Mouse (Mus musculus) kidney, postnatal 14 days (tissue): ENCODE measurements at regions not wholly inside any gene's neighbourhood (a gene's known extent, or its start where the extent isn't known, plus 50 kb on each side); places are given as distances from the start of the nearest gene placed in this dataset.

ENCODE experiments used
- DNase-seq: peaks from one replicate; pipeline ENCODE4 v3.0.0; 2022; ENCODE audit warnings: mixed read lengths

DNA sequence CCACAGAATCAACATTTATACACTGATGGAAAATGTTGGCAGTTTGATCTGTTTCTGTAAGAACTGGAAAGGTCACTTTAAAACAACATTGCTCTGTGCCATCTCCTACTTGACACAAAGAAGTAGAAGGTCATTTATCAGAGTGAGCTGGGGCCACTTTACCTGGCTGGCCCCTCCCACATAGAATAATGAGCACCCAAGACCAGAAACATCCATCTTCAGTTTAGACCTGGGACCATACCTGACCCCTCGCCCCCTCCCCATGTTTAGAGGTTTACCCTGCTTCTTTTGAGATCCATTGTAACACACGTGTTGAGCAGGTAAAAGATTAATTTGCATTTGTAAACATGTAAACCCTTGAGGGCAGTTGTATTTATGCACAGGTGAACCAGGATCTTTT is 366.8 kb upstream of the Adgrl2 start:
- no peak for DNase-seq

DNA sequence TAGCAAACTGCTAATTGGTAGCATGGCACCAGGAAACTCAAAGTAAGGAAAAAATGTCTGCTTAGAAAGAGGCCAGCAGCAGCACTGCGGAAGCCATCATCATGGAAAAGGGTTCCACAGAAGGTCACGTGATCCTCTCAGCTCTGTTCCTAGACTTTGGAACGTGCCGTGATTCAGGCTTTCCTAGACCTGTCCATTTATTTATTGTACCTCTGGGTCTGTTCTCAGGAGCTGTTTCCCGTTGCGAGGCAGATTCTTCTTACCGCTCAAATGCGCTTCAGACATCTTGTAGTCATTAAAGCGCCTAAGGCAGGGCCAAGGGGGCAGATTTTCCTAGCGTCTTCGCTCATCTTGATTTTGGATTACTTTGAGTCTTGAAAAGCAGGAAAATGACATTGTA is 365.0 kb upstream of the Adgrl2 start:
- no peak for DNase-seq

DNA sequence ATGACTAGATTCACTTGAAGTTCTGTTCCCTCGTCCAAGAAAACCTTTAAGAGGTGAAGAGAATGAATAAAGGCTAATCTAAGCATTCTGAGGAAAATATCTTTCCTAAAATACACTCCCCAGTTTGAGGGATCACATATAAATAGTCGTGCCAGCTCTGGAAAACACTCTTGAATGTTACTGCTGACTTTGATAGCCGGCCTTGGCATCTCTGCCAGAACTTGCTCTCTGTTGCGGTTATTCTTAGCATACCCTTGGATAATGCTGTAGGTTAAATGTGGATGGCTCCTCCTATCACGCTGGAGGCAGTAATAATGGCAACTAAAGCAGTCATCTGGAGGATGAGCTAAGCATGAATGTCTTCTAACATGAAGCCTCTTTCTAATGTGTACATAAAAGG is 363.6 kb upstream of the Adgrl2 start:
- DNase-seq: no peak

DNA sequence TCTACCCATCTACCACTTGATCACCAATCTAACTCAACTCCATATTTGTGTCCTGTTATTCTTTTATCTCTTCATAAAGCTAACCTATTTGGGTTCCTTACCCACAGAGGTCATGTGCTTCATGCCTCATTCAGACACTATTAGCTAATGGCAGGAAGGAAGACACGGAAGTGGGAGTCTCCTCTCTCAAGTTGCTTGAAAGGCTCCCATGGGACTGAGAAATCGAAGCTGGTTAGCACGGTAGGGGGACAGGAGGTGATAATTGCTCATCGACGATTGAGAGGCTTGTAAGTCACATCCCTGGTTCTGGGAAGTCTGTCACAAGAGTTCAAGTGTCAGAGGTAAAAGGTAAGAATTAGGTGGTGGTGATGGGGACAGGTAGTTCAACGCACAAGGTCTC is 362.2 kb upstream of the Adgrl2 start:
- peak; percentile 13 for DNase-seq

DNA sequence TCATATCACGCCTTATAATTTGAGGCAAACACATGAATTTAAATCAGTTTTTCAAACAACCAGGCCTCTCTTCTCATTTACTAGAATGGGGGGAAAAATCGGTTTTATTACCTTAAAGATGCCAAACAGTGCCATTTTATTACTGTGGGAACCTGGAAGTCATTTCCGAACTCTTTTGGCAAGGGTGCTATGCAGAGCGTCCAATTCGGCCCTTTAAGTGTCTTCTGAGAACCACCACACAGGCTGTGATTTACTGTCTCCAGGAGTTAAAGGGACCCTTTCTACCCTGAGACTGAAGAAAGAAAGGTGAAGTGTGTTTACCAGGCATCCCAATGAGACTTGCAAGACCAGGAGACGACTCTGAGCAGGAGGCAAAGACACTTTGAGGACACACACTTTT is 359.4 kb upstream of the Adgrl2 start:
- no peak for DNase-seq

DNA sequence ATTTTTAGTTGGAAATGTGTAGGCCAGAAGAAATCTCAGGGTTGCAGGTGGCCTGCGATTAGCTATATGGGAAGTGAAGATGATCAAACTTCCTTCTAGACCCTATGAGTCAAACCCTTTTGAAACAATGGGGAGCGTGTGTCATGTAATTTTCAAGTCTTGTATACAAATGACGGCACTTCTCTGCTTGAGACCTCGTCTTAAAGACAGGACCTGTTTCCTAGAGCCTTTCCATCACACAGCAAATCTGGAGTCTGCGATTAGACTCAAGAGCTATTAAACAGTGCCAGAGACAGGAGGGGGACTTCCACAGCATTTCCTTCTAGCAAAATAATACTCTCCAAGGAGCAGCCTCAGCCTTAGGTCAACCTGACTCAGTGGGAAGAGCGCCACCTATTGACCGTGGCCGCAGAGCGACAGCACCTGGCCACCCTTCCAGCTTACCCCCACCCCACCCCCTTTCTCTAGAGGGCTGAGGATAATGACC is 358.9 kb upstream of the Adgrl2 start:
- peak; percentile 80 for DNase-seq

DNA sequence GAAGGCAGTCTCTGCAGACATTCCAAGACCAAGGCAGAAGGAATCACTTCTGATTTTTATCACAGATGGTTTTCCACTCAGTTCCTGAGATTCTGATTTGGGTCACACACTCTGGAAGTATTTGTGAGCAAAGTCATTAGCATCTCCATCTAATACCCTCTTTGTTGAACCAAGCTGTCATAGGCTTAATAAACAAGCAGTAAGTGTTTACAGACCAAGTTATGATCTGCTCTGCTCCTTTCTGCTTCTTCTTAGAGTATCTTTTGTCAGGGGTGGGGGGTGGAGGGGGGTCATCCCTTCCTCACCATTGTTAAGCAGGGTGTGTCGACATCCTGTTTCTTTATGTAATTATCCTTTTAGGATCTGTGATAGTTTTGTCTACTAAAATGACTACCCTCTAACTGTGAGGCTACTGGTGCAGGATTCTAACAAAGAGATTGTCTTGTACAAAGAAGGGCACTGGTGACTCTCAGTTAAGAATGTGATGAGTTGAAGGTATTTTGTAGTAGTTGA is 358.2 kb upstream of the Adgrl2 start:
- no peak for DNase-seq

DNA sequence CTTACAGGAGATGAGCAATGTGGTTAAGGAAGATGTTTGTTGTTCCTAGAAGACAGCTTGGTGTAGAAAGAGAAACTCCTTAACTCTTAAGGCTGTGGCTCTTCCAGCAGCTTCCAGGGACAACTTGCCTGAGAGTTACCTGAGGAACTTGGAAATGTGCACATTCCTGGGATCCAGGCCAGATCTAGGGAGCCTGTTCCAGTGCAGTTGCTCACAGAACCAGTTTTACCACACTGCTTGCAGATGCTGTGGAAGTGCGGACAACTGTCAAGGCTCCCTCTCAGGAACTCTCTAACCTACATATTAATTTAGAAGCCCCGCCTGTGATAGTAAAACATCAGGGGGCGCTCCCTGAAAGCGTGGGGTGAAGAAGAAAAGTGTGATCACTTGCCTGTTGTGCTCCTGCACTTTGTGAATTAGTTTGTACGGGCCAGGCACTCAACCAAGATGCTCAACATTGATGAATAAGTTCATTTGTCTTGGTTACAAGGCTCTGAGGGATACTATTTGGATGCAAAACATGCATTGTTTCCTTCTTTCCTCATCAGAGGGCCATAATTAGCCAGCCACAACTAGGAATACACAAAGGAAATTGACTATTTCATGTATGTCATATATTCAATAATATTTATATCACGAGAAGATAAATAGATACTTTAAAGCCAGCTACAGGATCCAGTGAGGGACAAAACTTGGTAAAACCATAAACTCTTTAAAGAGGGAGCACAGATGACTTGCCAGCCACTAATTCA is 357.1 kb upstream of the Adgrl2 start:
- DNase-seq: peak; percentile 67

DNA sequence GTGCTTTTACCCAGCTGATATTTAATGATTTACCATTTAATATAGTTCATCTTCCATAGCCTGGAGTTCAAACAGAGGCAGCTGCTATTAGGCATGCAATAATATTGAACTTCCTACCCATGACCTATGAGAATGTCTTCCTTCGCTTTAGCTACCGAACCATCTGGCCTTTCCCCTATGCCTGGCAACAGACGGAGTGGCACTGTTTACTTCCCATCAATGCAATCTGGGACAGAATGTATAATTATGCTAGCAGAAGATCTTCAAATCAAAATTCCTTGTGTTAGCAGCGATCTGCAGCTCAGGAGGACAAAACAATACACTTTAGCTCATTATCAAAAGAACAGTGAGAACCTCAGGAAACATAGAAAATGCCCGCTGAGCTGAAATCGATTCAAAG is 352.2 kb upstream of the Adgrl2 start:
- no peak for DNase-seq

DNA sequence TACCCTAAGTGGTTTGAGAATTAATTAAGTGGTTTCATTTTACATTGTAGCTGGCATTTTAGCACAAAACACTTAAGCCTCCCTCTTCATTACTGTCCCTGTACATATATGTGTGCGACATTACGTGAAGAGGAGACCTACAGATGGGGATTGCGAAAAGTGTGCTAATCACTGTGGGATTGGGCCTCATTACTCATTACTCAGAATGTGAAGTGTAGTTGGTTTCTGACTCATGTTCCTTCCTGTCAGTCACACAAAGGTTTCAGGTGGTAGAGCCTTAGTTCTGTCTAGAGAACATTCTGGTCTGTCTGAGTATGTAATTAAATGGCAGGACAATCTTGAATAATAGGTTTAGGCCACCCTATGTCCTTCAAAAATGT is 349.0 kb upstream of the Adgrl2 start:
- no peak for DNase-seq

DNA sequence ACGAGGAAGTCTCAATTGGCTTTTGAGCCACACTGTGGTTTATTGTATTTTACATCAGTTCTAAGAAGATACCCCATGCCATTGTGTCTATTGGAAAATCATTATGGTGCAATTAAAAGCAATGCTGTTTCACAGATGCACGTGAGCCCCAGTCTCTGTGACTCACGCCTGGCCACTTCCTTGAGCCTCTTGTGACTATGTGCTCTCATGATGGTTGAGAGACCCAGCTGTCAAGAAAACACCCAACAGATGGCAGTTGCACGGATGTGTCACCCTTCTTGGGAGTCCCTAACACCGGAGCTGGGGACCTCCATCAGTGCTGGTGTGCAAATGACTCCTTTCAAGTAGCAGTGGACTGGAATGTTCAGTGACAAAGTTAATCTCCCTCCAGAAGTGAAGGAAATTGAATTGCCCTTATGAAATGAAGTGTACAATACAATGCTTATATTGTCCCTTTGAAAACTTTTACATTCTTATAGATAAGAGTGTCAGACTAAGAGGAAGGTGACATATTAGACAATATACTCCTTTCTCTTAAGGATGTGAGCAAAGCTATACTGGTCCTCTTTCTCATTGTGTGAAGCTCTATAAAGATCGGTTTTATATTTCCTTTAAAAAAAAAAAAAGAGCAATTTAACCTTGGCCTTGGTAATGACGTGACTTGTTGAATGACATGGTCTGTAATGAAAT is 348.5 kb upstream of the Adgrl2 start:
- no peak for DNase-seq

DNA sequence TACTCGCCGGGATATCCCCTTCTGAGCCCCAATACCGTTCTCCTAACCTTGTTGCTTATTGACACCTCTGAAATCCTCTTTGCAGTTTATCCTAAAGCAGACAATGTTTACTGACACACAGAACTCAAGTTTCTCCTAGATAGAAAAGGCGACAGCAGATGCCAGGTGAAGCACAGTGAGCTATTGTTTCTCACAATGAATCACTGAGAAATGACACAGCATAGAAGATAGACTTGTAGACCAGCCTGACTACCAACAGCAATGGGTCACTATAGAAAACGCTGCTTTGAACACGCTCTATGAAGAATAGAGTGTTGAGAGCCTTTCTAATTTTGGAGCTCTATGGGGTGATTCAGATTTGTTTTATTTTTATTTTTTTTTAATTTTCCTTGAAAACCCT is 344.9 kb upstream of the Adgrl2 start:
- no peak for DNase-seq

DNA sequence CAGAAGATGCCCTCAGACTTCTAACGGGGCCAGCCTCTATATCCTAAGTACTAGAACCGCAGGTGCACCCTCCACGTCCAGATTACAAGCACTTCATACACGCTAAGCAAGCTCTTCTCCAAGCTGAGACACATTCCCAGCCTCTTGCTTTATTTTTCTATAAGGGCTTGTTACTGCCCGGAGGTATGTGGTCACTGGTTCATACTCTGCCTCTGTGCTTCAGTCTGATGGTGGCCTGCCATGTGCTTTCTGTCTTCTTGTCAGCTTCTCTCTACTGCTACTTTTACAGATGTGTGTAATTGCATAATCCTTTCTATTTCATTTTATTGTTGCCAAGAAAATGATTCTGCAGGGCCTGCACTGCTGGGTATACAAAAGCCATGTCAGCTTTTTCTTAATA is 343.3 kb upstream of the Adgrl2 start:
- DNase-seq: no peak

DNA sequence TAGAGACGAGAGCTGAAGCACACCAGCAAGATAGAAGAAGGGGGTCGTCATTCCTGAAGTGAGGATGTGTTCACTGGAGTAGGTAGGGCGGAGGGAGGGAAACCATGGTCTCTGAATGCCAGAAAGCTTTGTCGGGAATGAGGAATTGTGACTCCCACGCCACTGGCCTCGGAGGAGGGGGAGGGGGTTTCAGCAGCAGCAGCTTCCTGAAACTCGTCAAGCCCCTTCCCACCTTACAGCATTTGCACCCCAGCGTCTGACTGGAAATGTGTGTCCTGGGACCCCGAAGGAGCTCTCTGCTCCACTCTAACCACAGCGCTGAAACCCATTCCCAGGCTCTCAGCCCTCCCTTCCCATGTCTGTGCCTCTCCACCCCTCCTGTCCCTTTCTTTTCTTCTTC is 342.8 kb upstream of the Adgrl2 start:
- no peak for DNase-seq

DNA sequence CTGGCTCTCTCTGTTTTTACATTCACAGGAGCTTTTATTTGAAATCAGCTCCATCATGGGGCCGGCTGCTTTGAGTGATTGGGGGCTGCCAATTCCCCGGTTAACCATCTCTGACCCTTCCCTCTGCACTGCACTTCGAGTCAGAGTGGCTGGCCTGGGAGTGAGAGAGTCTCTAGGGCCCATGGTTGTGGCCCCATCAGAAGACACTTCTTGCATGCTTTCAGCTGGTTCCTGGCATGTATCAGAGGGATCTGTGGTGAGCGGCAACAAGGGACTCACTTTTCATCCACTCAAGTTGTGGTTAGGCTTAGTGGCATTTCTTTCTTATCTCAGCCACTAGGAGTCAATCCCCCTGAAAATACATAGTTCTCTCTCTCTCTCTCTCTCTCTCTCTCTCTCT is 341.8 kb upstream of the Adgrl2 start:
- DNase-seq: no peak

DNA sequence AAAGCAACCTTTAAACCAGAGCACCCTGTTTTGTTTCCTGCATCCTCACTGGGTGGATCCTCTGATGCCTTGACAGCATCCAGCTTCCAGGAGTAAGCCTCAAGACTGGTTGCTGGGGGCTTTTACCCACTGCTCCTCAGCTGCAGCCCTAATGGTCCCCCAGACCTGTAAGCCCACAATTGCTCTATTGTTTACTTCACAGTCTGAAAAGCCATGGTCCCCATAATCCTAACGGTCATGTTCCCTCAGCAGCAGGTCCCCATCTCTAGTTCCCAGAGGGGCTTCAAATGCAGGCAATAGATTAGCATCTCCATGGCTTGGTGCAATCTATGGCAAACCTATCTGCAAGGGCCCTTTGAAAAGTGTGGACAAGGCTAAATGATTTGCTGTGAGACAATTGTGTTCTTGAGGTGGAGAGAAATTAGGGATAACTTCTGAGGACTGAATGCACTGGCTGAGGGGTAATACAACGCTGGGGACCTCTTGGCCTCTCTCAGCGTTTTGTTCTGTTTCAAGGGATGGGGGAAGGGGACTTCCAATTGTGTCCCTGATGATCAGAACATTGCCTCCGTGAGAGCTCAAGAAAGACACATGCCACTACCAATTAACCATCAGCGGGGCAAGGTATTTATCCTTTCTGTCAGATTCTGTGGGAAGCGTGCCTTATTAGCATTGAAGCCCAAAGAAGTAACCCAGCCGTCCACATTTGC is 341.1 kb upstream of the Adgrl2 start:
- DNase-seq: no peak

DNA sequence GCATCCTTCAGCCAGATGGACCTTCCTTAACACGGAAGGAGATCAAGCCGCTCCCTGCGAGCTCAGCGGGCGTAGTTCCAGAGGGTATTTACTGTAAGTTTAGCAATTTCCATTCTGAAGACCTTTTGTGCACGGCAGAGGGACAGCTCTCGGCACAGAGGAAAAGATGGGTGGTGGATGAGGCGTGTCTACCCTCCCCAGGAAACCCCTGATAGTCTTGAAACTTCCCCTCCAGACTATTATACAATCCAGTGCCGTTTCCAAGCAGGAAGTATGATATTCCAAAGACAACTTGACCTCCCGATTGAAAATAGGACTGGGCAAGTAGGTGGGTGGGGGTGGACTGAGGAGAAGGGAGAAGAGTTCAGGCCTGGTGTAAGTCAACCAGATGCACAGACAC is 340.4 kb upstream of the Adgrl2 start:
- DNase-seq: peak; percentile 71

DNA sequence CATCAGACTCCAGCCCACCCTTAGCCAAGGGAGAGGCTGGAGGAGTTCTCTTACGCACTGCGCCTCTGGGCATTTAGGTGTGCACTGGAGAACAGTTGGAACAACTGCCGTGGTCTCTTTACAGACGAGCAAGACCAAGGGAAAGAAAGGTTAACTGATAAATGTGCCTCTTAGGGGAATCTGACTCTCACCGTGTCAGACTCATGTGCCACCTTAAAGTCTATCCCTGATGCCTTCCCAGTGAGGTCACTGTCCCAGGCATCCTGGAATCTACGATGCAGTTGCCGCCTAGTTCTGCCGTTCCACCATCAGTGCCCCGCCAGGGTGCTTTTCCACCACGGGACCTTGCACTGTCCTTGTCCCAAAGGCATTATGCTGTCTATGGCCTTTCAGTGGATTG is 339.7 kb upstream of the Adgrl2 start:
- DNase-seq: no peak

DNA sequence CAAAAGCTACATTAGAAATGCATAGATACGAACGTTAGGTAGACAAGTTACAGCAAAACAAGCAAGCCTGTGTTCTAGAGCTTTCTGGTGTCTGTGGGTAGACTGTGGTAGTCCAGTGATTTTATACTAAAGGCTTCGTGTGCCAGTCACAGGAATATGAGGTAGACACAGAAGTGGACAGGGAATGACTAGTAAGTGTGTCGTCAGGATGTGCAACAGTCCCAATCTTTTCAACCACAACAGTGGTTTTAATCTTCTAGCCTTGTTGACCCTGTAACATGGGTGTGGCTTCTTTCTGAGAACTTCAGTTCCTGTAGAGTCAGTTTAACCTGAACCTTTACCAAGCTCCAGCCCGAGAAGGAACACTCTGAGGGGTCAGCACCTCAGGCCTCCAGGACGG is 339.3 kb upstream of the Adgrl2 start:
- DNase-seq: no peak

DNA sequence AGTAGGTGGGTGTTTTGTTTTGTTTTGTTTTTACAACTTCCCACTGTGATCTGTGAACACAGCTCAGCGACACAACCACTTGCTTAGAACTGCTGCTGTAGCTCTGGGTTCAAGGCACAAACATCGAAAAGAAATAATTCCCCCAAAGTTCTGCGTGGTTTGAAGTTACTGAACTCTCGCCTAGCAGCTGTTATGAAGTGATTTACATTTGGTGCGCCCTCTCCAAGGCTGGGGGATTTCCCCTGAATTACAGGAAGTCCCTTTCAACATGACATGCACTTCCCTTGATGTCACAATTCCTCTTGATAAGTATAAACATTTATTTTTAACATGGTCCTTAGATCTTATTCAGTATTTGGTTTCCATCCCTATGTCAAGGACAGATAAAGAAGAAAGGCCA is 336.3 kb upstream of the Adgrl2 start:
- peak; percentile 57 for DNase-seq

DNA sequence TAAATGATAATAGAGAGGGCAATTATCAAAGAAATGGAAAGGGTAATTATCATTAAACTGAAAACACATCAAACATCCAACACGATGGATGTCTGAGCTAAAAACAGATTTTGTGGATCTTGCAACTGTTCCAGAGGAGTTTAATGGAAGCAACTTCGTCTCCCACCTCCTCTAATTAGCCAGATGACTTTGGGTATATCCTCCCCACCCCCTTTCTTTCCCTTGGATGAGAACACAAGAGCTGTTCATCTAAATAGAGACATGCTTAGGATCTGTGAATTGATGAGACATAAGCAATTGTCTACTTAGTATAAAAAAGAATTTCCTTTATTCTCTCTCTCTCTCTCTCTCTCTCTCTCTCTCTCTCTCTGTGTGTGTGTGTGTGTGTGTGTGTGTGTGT is 333.7 kb upstream of the Adgrl2 start:
- DNase-seq: no peak

DNA sequence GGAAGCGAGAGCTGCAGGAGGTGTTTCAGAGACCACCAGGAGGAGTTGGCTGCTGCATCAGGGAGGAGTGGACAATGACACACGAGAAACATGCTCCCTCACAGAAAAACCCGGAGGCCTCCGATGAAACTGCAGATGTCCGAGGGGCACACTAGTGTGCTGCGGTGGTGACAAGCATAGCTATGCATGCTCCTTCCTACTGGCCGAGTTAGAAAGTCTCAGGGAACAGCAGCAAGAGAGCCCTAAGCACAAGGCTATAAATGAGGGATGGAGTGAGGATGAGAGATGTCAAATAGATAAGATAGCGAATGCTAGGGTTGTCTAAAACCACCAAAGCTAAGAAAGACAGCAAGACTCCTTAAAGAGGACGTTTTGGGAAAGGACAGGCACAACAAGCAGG is 328.4 kb upstream of the Adgrl2 start:
- DNase-seq: no peak

DNA sequence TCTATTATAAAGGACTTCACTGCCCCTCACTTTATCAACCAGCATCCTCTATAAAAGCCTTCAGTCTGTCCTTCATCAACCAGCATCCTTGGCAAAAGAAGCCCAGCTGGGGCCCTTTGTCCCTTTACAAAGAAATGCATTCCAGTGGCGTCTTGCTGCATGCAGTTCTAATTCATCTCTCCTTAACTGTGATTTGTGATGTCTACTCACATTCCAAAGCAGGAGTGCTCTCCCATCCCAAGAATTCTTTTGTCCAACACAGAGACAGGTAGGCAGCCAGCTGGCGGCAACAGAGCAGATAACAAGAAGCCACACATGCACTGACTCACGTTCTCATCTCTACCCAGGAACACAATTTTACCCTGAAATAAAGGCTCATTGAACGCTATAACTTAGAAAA is 323.9 kb upstream of the Adgrl2 start:
- no peak for DNase-seq

DNA sequence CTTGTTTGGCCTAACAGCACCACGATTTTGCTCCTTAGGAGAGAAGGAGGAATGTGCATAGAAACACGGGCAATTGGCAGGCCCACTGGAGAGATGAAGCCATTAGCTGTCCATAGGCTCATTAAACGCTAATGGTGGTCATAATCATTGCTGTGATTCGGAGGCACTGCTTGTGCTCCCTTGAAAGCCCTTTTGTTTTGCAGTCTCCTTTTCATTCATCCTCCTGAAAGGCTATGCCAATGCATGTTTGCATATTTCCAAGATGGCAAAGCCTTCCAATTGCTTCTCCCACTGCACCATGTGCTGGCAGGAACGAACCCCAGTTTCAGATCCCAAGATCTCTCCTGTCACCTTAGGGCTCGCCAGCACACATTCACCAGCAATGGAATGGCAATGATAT is 322.9 kb upstream of the Adgrl2 start:
- DNase-seq: no peak
